Mouse (Mus musculus): Measurements from ENCODE around the gene Kifc3. TPM values are rescaled to one million over a fixed set of nuclear protein-coding genes. Genes with fewer than 3 reads are reported as not detected.
"Not testable (repeated sequence)": the region's sequence is repeated elsewhere in the genome, so short reads cannot be mapped to it uniquely, and the experiment has no call there.

Kifc3 gene
- polyA plus RNA-seq, 1 experiment from 2014 or later, result 3.2 TPM

- H3K27ac ChIP-seq, result no peak overlapping the region
- H3K9me3 ChIP-seq (replicated peaks), result no peaks in the 10 kb centered on the region
- H3K27me3 ChIP-seq, result peaks cover 2% of the 10 kb centered on the region; the same call in 1 of the 2 replicates
- H3K9ac ChIP-seq, result no peak overlapping the region
- no peaks in the 10 kb centered on the region for H3K4me1 ChIP-seq (replicated peaks)
- ATAC-seq (ENCODE audit: low read depth) (no peak), DNase-seq (no peak)
- H3K4me2 ChIP-seq, result no peak overlapping the region
- 60% methylated on average over 5 of the region's 5 CpGs for WGBS (ENCODE audit: insufficient replicate concordance)
- no peaks in the 10 kb centered on the region for H3K36me3 ChIP-seq
- no peak overlapping the region for H3K4me3 ChIP-seq (replicated peaks)
Observed at GRCm38 (mm10) chr8:95175306-95175705, 27.3 kb downstream of the Kifc3 start.

DNA sequence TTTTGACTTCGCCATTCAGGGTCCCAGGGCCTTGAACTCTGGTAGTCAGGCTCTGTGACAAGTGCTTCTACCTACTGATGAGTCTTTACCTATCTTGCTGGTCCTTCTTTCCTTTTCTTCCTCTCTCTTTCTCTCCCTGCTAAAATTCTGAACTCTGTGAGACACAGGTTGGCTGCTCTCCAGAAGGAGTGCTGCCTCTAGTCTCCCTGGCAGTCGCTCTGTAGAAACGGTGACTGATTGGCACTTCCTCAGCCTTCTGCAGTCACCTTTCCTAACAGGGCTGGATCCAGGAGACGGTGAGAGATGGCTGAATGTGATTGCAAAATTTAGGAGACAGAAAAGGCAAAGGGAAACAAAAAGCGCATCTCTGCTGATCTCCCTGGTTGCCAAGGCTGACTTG lies 30.2 kb downstream of the Kifc3 start:
- Histone ChIP-seq H3K36me3 (no peaks in the 10 kb centered on the region), H3K27ac (no peak overlapping the region), H3K9ac (no peak overlapping the region), H3K4me1 (replicated peaks) (no peaks in the 10 kb centered on the region), H3K4me3 (replicated peaks) (no peak overlapping the region), H3K9me3 (replicated peaks) (no peaks in the 10 kb centered on the region), H3K4me2 (no peak overlapping the region), H3K27me3 (no peaks in the 10 kb centered on the region)
- DNase-seq, result no peak
- ATAC-seq (ENCODE audit: low read depth), result no peak
- WGBS (ENCODE audit: insufficient replicate concordance), result 61% methylated on average over 5 of the region's 5 CpGs

DNA sequence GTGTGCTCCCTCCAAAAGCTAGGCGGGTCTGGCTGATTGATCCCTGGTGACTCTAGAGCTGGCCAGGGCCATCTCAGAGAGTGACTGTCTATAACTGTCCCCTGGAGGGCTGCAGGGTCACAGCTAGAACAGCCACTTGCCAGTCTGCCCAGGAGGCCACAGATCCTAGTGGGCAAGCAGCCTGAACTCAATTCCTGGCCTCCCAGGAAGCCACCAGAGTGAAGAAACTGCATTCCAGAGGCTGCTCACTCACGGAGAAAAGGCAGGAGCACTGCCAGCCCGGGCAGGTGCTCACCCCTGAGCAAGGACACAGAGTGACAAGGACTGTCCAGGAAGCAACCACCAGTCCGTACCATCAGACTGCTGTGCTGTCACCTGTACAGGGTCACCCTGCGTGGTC lies 34.9 kb downstream of the Kifc3 start:
- no peaks in the 10 kb centered on the region for H3K9me3 ChIP-seq (replicated peaks)
- H3K9ac ChIP-seq, result no peak overlapping the region
- H3K36me3 ChIP-seq, result no peaks in the 10 kb centered on the region
- no peaks in the 10 kb centered on the region for H3K27me3 ChIP-seq
- ATAC-seq (ENCODE audit: low read depth) (no peak), DNase-seq (no peak)
- H3K27ac ChIP-seq, result no peak overlapping the region
- 44% methylated on average over 5 of the region's 5 CpGs for WGBS (ENCODE audit: insufficient replicate concordance)
- H3K4me2 ChIP-seq, result no peak overlapping the region
- no peaks in the 10 kb centered on the region for H3K4me1 ChIP-seq (replicated peaks)
- H3K4me3 ChIP-seq (replicated peaks), result no peak overlapping the region

DNA sequence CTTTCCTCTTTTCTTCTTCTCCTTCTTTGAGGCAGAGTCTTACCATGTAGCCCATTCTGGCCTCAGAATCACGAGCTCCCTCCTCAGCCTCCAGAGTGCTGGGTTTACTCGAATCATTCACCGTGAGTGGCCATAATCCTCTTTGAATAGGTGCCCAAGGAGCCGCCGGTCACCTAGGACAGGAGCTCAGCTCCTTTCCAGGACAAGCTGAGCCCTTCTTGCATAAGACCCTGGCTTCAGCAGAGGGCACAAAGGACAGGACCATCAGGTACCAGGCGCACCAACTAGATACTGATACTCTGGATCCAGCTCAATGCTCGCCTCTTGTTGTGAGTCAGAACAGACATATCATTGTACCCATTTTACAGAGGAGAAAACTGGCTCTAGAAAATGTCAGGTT lies 36.2 kb downstream of the Kifc3 start:
- 62% methylated on average over 7 of the region's 7 CpGs for WGBS (ENCODE audit: insufficient replicate concordance)
- no peak overlapping the region for H3K4me3 ChIP-seq (replicated peaks)
- no peaks in the 10 kb centered on the region for H3K27me3 ChIP-seq
- H3K27ac ChIP-seq, result no peak overlapping the region
- no peak for DNase-seq
- H3K4me2 ChIP-seq, result no peak overlapping the region
- H3K36me3 ChIP-seq, result no peaks in the 10 kb centered on the region
- no peaks in the 10 kb centered on the region for H3K9me3 ChIP-seq (replicated peaks)
- no peaks in the 10 kb centered on the region for H3K4me1 ChIP-seq (replicated peaks)
- no peak for ATAC-seq (ENCODE audit: low read depth)
- no peak overlapping the region for H3K9ac ChIP-seq

GRCm38 (mm10) chr8:95165923-95166322 lies 36.7 kb downstream of the Kifc3 start:
- H3K27me3 ChIP-seq, result no peaks in the 10 kb centered on the region
- H3K4me1 ChIP-seq (replicated peaks), result no peaks in the 10 kb centered on the region
- H3K27ac ChIP-seq, result no peak overlapping the region
- no peaks in the 10 kb centered on the region for H3K9me3 ChIP-seq (replicated peaks)
- no peaks in the 10 kb centered on the region for H3K36me3 ChIP-seq
- H3K9ac ChIP-seq, result no peak overlapping the region
- no peak for ATAC-seq (ENCODE audit: low read depth)
- 55% methylated on average over 11 of the region's 11 CpGs for WGBS (ENCODE audit: insufficient replicate concordance)
- no peak overlapping the region for H3K4me3 ChIP-seq (replicated peaks)
- DNase-seq, result no peak
- H3K4me2 ChIP-seq, result no peak overlapping the region

GRCm38 (mm10) chr8:95164469-95164868 lies 38.1 kb downstream of the Kifc3 start:
- no peaks in the 10 kb centered on the region for H3K4me1 ChIP-seq (replicated peaks)
- 48% methylated on average over 7 of the region's 7 CpGs for WGBS (ENCODE audit: insufficient replicate concordance)
- H3K27me3 ChIP-seq, result no peaks in the 10 kb centered on the region
- ATAC-seq (ENCODE audit: low read depth) (no peak), DNase-seq (no peak)
- H3K4me2 ChIP-seq, result no peak overlapping the region
- H3K36me3 ChIP-seq, result no peaks in the 10 kb centered on the region
- H3K9ac ChIP-seq, result no peak overlapping the region
- H3K9me3 ChIP-seq (replicated peaks), result no peaks in the 10 kb centered on the region
- no peak overlapping the region for H3K4me3 ChIP-seq (replicated peaks)
- no peak overlapping the region for H3K27ac ChIP-seq

- H3K27ac ChIP-seq; H3K36me3 ChIP-seq; H3K4me2 ChIP-seq; DNase-seq; H3K9ac ChIP-seq; H3K4me1 ChIP-seq (replicated peaks); H3K9me3 ChIP-seq (replicated peaks); ATAC-seq (ENCODE audit: low read depth); H3K4me3 ChIP-seq (replicated peaks); H3K27me3 ChIP-seq: not testable (repeated sequence)
- 45% methylated on average over 2 of the region's 2 CpGs for WGBS (ENCODE audit: insufficient replicate concordance)
Observed at GRCm38 (mm10) chr8:95163969-95164368, 38.6 kb downstream of the Kifc3 start.

- H3K9me3 ChIP-seq (replicated peaks), result no peaks in the 10 kb centered on the region
- ATAC-seq (ENCODE audit: low read depth), result no peak
- H3K4me1 ChIP-seq (replicated peaks), result no peaks in the 10 kb centered on the region
- 55% methylated on average over 6 of the region's 6 CpGs for WGBS (ENCODE audit: insufficient replicate concordance)
- no peak overlapping the region for H3K4me3 ChIP-seq (replicated peaks)
- no peak for DNase-seq
- no peak overlapping the region for H3K4me2 ChIP-seq
- no peaks in the 10 kb centered on the region for H3K27me3 ChIP-seq
- no peaks in the 10 kb centered on the region for H3K36me3 ChIP-seq
- H3K27ac ChIP-seq, result no peak overlapping the region
- no peak overlapping the region for H3K9ac ChIP-seq
Observed at GRCm38 (mm10) chr8:95162785-95163184, 39.8 kb downstream of the Kifc3 start.

DNA sequence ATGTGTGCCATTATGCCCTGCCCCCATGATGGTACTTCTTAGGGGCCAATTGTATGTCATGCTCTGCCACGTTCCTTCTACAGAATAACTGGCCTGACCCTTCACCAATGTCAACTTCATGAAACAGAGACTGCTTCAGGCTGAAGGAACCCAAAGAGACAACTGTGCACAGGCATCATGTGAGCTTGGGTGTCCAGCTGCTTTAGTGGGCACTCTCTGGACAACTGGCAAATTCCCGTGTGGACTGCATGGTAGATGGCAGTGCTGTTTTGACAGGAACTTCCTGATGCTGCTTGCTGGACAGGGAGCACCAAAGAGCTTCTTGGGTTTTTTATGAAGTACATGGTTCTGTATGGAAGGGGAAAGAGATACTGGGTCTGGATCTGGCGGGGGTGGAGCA lies 43.3 kb downstream of the Kifc3 start:
- 0 out of 2 replicates have a peak, but pooled peaks cover 5% of the 10 kb centered on the region for H3K4me1 ChIP-seq (replicated peaks)
- WGBS (ENCODE audit: insufficient replicate concordance), result 44% methylated on average over 3 of the region's 3 CpGs

GRCm38 (mm10) chr8:95158654-95159053 lies 44.0 kb downstream of the Kifc3 start:
- DNase-seq (no peak), ATAC-seq (ENCODE audit: low read depth) (no peak)
- Histone ChIP-seq H3K4me3 (replicated peaks) (no peak overlapping the region), H3K9me3 (replicated peaks) (no peaks in the 10 kb centered on the region), H3K4me1 (replicated peaks) (0 out of 2 replicates have a peak, but pooled peaks cover 9% of the 10 kb centered on the region), H3K36me3 (no peaks in the 10 kb centered on the region), H3K27ac (no peak overlapping the region), H3K27me3 (no peaks in the 10 kb centered on the region), H3K4me2 (no peak overlapping the region), H3K9ac (no peak overlapping the region)
- 53% methylated on average over 8 of the region's 8 CpGs for WGBS (ENCODE audit: insufficient replicate concordance)

More for the DNA sequence above, 43.3 kb downstream of the Kifc3 start:
- no peak overlapping the region for H3K27ac ChIP-seq
- ATAC-seq (ENCODE audit: low read depth) (no peak), DNase-seq (no peak)
- H3K4me3 ChIP-seq (replicated peaks), result no peak overlapping the region
- no peaks in the 10 kb centered on the region for H3K9me3 ChIP-seq (replicated peaks)
- H3K36me3 ChIP-seq, result no peaks in the 10 kb centered on the region
- no peaks in the 10 kb centered on the region for H3K27me3 ChIP-seq
- H3K4me2 ChIP-seq, result no peak overlapping the region
- no peak overlapping the region for H3K9ac ChIP-seq

DNA sequence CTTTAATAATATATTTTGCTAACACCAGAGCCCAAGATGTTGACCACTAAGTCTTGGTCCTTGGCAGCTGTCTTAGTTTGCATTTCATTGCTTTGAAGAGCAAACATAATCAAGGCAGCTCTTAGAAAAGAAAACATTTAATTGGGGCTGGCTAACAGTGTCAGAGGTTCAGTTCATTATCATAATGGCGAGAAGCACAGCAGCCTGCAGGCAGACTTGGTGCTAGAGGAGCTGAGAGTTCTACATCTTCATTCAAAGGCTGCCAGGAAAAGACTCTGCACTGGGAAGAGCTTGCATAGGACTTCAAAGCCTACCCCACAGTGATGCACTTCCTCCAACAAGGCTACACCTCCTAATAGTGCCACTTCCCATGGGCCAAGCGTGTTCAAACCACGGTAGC lies 45.5 kb downstream of the Kifc3 start:
- ATAC-seq (ENCODE audit: low read depth) (no peak), DNase-seq (no peak)
- no peak overlapping the region for H3K9ac ChIP-seq
- no peaks in the 10 kb centered on the region for H3K9me3 ChIP-seq (replicated peaks)
- no peak overlapping the region for H3K4me2 ChIP-seq
- WGBS (ENCODE audit: insufficient replicate concordance), result 53% methylated on average over 3 of the region's 3 CpGs
- 0 out of 2 replicates have a peak, but pooled peaks cover 9% of the 10 kb centered on the region for H3K4me1 ChIP-seq (replicated peaks)
- H3K4me3 ChIP-seq (replicated peaks), result no peak overlapping the region
- no peak overlapping the region for H3K27ac ChIP-seq
- no peaks in the 10 kb centered on the region for H3K27me3 ChIP-seq
- no peaks in the 10 kb centered on the region for H3K36me3 ChIP-seq

DNA sequence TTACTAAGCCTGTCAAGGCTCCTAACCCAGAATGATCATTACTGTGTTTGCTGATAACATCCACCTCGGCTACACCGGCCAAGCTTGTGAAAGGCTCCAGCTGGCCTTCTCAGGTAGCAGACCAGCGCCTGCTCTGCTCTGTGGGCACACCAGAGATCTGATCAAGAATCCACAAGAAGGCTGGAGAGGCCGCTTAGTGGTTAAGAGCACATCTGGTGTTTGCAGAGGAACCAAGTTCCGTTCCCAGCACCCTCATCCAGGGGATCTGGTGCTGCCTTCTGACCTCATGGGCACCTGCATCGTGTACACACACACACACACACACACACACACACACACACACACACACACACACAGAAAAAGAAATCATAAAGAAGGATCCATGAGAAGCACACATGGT lies 46.5 kb downstream of the Kifc3 start:
- no peak overlapping the region for H3K4me2 ChIP-seq
- no peaks in the 10 kb centered on the region for H3K9me3 ChIP-seq (replicated peaks)
- ATAC-seq (ENCODE audit: low read depth) (no peak), DNase-seq (no peak)
- H3K27me3 ChIP-seq, result no peaks in the 10 kb centered on the region
- no peak overlapping the region for H3K4me3 ChIP-seq (replicated peaks)
- WGBS (ENCODE audit: insufficient replicate concordance), result 40% methylated on average over 6 of the region's 6 CpGs
- H3K36me3 ChIP-seq, result no peaks in the 10 kb centered on the region
- H3K9ac ChIP-seq, result no peak overlapping the region
- no peak overlapping the region for H3K27ac ChIP-seq
- 0 out of 2 replicates have a peak, but pooled peaks cover 12% of the 10 kb centered on the region for H3K4me1 ChIP-seq (replicated peaks)

All from liver, embryonic 13.5 days (tissue).